Mouse (Mus musculus) liver, embryonic 14.5 days (tissue): Measurements from ENCODE around the gene Cad. TPM values are rescaled to one million over a fixed set of nuclear protein-coding genes. Genes with fewer than 3 reads are reported as not detected.

ENCODE experiments used
- ATAC-seq: fragments of 200-750 bp; cut with Nextera tagmentation; 2 replicates; pipeline ENCODE4 v1.8.0; 2017; ENCODE audit warnings: moderate number of reproducible peaks, mild to moderate bottlenecking, moderate library complexity; ENCODE audit not compliant: insufficient read depth
- DNase-seq, 3 experiments: peaks; one replicate each; pipeline ENCODE4 v3.0.0-alpha.2; 2012 to 2013; ENCODE audit warnings: low read depth in 3 of 3, low spot score in 3 of 3
- H3K27ac ChIP-seq: fragments of 300-500 bp; sonication (generic); 2 replicates; pipeline ENCODE4 v1.5.1; 2014; ENCODE audit warnings: moderate library complexity, mild to moderate bottlenecking, control low read depth, inconsistent platforms
- H3K27me3 ChIP-seq: fragments of 300-500 bp; sonication (generic); 2 replicates; pipeline ENCODE4 v1.6.1; 2014; ENCODE audit warnings: mild to moderate bottlenecking, low read length, moderate library complexity; ENCODE audit not compliant: control insufficient read depth, insufficient read depth
- H3K36me3 ChIP-seq: fragments of 300-500 bp; sonication (generic); replicated peaks from 2 replicates; pipeline ENCODE4 v1.6.1; 2014; ENCODE audit warnings: low read depth; ENCODE audit not compliant: control insufficient read depth, insufficient read depth
- H3K4me1 ChIP-seq, 2 experiments: fragments of 200-500 bp in 1 of 2; fragments of 300-500 bp in 1 of 2; sonication (generic) in 1 of 2; replicated peaks; 2 replicates each; pipeline ENCODE4 v1.6.1; 2012 to 2014; ENCODE audit warnings: antibody characterized with exemption in 1 of 2, inconsistent platforms in 1 of 2, low read length in 1 of 2; ENCODE audit not compliant: control insufficient read depth in 2 of 2, insufficient read depth in 2 of 2
- H3K4me2 ChIP-seq: fragments of 300-500 bp; sonication (generic); 2 replicates; pipeline ENCODE4 v1.6.1; 2014; ENCODE audit warnings: low read depth, mild to moderate bottlenecking, control low read depth, moderate library complexity
- H3K4me3 ChIP-seq, 2 experiments: fragments of 200-500 bp in 1 of 2; fragments of 300-500 bp in 1 of 2; sonication (generic) in 1 of 2; 2 replicates each; pipeline ENCODE4 v1.5.1; 2012 to 2014; ENCODE audit warnings: low read depth in 2 of 2, low read length in 2 of 2, mild to moderate bottlenecking in 2 of 2, control low read depth in 1 of 2, inconsistent platforms in 1 of 2, moderate library complexity in 1 of 2; ENCODE audit not compliant: insufficient read depth in 1 of 2
- H3K9ac ChIP-seq: fragments of 300-500 bp; sonication (generic); replicated peaks from 2 replicates; pipeline ENCODE4 v1.6.1; 2014; ENCODE audit warnings: mild to moderate bottlenecking, control low read depth, moderate library complexity
- H3K9me3 ChIP-seq: fragments of 300-500 bp; sonication (generic); 2 replicates; pipeline ENCODE4 v1.6.1; 2016; ENCODE audit warnings: low read length, mixed read lengths; ENCODE audit not compliant: control insufficient read depth
- CTCF ChIP-seq: IDR thresholded peaks from 2 replicates; pipeline ENCODE4 v1.5.1; 2016; ENCODE audit warnings: antibody characterized with exemption, low read depth, control low read depth
- EP300 ChIP-seq: IDR thresholded peaks from 2 replicates; pipeline ENCODE4 v1.6.1; 2016; ENCODE audit warnings: antibody characterized with exemption, low read depth
- WGBS: fragments of 180-500 bp; shearing (Covaris S2); extraction: QIAGEN DNeasy Blood & Tissue Kit; methylation state at CpG from one replicate; pipeline ENCODE4 v1.1.7; 2014; ENCODE audit not compliant: insufficient replicate concordance; 5-methylcytosine and 5-hydroxymethylcytosine counted together
- polyA plus RNA-seq, 2 experiments: library from polyadenylated mRNA; depleted of rRNA in 1 of 2; stranded (reverse) in 1 of 2; unstranded in 1 of 2; fragments of >200 nt; fragmentation: Nextera tagmentation in 1 of 2; extraction: Ambion mirVana in 1 of 2; gene quantifications; 2 replicates each; pipeline versions ENCODE4 v1.2.1 to v1.2.3; 2012 to 2014

The Cad gene
- polyA plus RNA-seq, 2 experiments, result 14.0 to 20.4 TPM

DNA sequence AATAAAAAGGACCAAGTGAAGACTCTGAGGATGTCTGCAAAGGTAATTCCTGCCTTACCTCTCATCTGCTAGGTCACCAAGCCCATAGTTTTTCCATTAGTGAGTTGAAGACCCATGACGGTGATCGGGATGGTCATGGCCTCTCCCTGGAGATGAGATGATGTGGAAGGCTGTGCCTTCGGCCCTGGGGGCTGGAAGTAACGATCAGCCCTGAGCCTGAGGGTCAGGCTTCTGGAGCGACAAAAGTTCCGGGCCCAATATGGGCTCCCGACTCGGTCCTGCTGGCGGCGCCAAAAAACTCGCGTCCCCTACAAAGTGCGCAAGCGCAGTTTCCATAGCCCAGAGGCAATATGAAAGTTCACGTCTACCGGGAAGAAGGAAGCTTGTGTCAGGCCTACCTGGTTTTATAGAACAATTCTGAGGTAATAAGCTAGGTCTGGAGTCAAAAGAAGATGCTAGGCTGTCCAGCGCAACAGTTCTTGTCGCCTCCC, 53.5 kb downstream of the Cad start, which contains the start of gene Slc30a3:
Gene Slc30a3 (minus strand): TSS at position 238 of the 491 bp plus-strand sequence.
- TF ChIP-seq CTCF, result no peak
- no peak for TF ChIP-seq EP300
- H3K9ac ChIP-seq, result no peak within 1 kb of the TSS
- H3K4me3 ChIP-seq, result no peak within 1 kb of the TSS
- H3K27ac ChIP-seq, result no peak within 1 kb of the TSS
- WGBS, result 80% methylated on average over 18 of the region's 18 CpGs
- no peaks in the 10 kb centered on the region for H3K27me3 ChIP-seq
- no peaks in the 10 kb centered on the region for H3K4me1 ChIP-seq
- DNase-seq, result no peak
- H3K4me2 ChIP-seq, result no peak within 1 kb of the TSS
- no peaks in the 10 kb centered on the region for H3K36me3 ChIP-seq
- ATAC-seq, result no peak
- no peaks in the 10 kb centered on the region for H3K9me3 ChIP-seq

DNA sequence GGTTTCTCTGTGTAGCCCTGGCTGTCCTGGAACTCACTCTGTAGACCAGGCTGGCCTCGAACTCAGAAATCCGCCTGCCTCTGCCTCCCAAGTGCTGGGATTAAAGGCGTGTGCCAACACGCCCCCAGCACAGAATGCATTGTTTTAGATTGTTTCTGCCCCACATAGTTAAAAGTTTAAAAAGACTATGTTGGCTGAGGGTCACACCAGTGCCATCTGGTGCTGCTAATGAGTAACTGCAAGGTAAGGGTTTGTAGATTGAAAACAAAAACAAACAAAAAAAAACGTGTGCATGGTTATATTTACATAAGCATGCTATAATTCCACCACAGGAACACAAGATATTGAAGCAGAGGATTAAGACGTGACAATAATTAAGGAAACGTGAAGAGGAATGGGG, 56.2 kb downstream of the Cad start:
- Histone ChIP-seq H3K27ac (no peak overlapping the region), H3K27me3 (no peaks in the 10 kb centered on the region), H3K9ac (no peak overlapping the region), H3K4me2 (no peak overlapping the region), H3K4me3 (no peak overlapping the region), H3K9me3 (no peaks in the 10 kb centered on the region), H3K4me1 (no peaks in the 10 kb centered on the region), H3K36me3 (no peaks in the 10 kb centered on the region)
- no peak for DNase-seq
- ATAC-seq, result no peak
- 18% methylated on average over 7 of the region's 7 CpGs for WGBS
- peak; percentile 38; the same call in 1 of the 2 replicates for TF ChIP-seq CTCF
- no peak for TF ChIP-seq EP300

DNA sequence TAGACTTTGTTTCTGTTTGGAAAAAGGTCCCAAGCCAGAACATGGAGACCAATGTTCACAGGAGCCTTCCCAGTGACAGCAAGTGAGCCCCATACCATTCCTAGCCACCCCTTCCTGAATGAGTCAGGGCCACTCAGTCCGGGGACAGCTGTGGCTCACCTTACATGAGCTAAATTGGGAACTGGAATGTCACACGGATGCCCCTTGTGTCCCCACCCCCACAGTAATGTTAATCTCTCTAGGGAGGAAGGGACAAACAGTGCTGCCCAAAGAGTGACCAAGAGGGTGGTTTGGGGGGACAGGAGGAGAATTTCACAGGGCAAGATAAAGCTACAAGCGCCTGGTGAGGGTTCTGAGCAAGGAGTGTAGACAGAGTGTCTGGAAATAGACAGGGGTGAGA, 61.8 kb downstream of the Cad start, which contains the start of gene Trim54:
Gene Trim54 (plus strand): TSS at position 359 of the 400 bp plus-strand sequence.
- Histone ChIP-seq H3K4me1 (no peaks in the 10 kb centered on the region), H3K27me3 (no peaks in the 10 kb centered on the region), H3K4me3 (no peak within 1 kb of the TSS), H3K36me3 (no peaks in the 10 kb centered on the region), H3K27ac (no peak within 1 kb of the TSS), H3K4me2 (no peak within 1 kb of the TSS), H3K9ac (no peak within 1 kb of the TSS), H3K9me3 (no peaks in the 10 kb centered on the region)
- no peak for ATAC-seq
- WGBS, result 22% methylated on average over 3 of the region's 3 CpGs
- no peak for TF ChIP-seq CTCF
- TF ChIP-seq EP300, result no peak
- no peak for DNase-seq

DNA sequence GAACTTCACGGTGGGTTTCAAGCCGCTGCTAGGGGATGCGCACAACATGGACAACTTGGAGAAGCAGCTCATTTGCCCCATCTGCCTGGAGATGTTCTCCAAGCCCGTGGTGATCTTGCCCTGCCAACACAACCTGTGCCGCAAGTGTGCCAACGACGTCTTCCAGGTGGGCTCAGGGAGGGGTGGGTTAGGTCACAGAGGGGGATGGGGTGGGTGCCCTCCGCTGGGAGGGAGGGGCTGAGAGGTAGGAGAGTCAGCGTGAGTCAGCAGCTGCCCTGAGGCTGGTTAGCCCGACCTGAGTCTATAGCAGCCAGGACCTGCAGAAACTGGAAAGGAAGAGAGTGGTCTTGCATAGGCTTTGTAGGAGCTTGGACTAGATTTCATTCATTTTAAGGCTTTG, 62.3 kb downstream of the Cad start:
- H3K27me3 ChIP-seq, result no peaks in the 10 kb centered on the region
- TF ChIP-seq EP300 (no peak), CTCF (no peak)
- DNase-seq (no peak), ATAC-seq (no peak)
- H3K4me3 ChIP-seq, result no peak overlapping the region
- H3K9me3 ChIP-seq, result no peaks in the 10 kb centered on the region
- WGBS, result 25% methylated on average over 10 of the region's 10 CpGs
- no peak overlapping the region for H3K27ac ChIP-seq
- no peaks in the 10 kb centered on the region for H3K4me1 ChIP-seq
- no peak overlapping the region for H3K9ac ChIP-seq
- no peak overlapping the region for H3K4me2 ChIP-seq
- no peaks in the 10 kb centered on the region for H3K36me3 ChIP-seq

DNA sequence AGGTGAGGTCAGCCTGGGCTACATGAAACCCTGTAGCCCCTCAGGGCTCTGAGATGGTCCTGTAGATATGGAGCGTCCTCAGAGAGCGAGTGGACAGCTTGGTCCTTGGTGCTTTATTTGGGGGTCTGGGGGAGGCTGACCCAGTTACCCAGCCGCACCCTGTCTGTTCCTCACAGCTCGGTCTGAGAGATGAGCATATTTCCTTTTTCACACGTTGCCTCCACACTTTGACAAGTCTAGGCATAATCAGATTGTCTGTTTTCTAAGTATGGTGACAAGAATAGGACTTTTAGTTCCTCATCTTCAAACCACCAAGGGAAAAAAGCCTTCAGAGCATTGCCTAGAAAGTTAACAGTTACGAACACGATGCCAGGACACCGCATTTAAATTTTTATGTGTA, 66.5 kb downstream of the Cad start:
- H3K9ac ChIP-seq, result no peak overlapping the region
- no peak overlapping the region for H3K4me3 ChIP-seq
- H3K4me2 ChIP-seq, result no peak overlapping the region
- DNase-seq (no peak), ATAC-seq (no peak)
- no peaks in the 10 kb centered on the region for H3K36me3 ChIP-seq
- WGBS, result 33% methylated on average over 8 of the region's 8 CpGs
- no peaks in the 10 kb centered on the region for H3K9me3 ChIP-seq
- H3K4me1 ChIP-seq, result no peaks in the 10 kb centered on the region
- no peak for TF ChIP-seq CTCF
- TF ChIP-seq EP300, result no peak
- H3K27me3 ChIP-seq, result no peaks in the 10 kb centered on the region
- H3K27ac ChIP-seq, result no peak overlapping the region
